ENCODE assay signal across 7 mouse cellular contexts in genomic region chr8:120489771-120490281, GRCm38 (mm10).
DNase-seq lines count a peak whose midpoint lies in the region; ATAC-seq lines count a peak whose summit lies in the region.

No protein-coding gene starts in this region.

- H3K4me1 ChIP-seq in kidney, embryonic 14.5 days (ENCODE audit: control insufficient read depth, insufficient read depth, low read length) = peaks cover 77% of the 10 kb centered on the region
- H3K4me1 ChIP-seq in midbrain, embryonic 16.5 days (ENCODE audit: control insufficient read depth, insufficient read depth, low read length) = peaks cover 65% of the 10 kb centered on the region

- no peaks in the 10 kb centered on the region; the same call in 1 of the 2 replicates for H3K27me3 ChIP-seq in kidney, embryonic 14.5 days (ENCODE audit: control insufficient read depth, insufficient read depth, low read length)
- H3K27me3 ChIP-seq in midbrain, embryonic 16.5 days (ENCODE audit: control insufficient read depth, insufficient read depth, low read depth, low read length) = no peaks in the 10 kb centered on the region

- H3K4me2 ChIP-seq in kidney, embryonic 14.5 days (replicated peaks; ENCODE audit: low read depth, low read length) = peak overlapping the region; percentile 95
- H3K4me2 ChIP-seq in midbrain, embryonic 16.5 days (ENCODE audit: low read length) = peak overlapping the region; percentile 89

- H3K9me3 ChIP-seq in kidney, embryonic 14.5 days (ENCODE audit: control insufficient read depth, low read length) = no peaks in the 10 kb centered on the region
- no peaks in the 10 kb centered on the region for H3K9me3 ChIP-seq in midbrain, embryonic 16.5 days (replicated peaks; ENCODE audit: control insufficient read depth, low read length, poor library complexity, severe bottlenecking)

- peak; percentile 54 for DNase-seq in A20 (ENCODE audit: low read depth, low spot score)
- peak; percentile 30 to 33 for DNase-seq in B cell, adult 2 months
- peak; percentile 85 for DNase-seq in fat pad, adult 2 months (ENCODE audit: extremely low read depth, low read depth, low spot score)
- no peak for DNase-seq in layer of hippocampus, postnatal 25 days (ENCODE audit: extremely low spot score in 1 of 2, low spot score in 1 of 2)
- DNase-seq in urinary bladder, postnatal 10 days (ENCODE audit: low spot score) = no peak

- ATAC-seq in kidney, embryonic 14.5 days (ENCODE audit: low FRiP score, low TSS enrichment) = no peak
- ATAC-seq in midbrain, embryonic 16.5 days = no peak

- H3K36me3 ChIP-seq in kidney, embryonic 14.5 days (ENCODE audit: control insufficient read depth, insufficient read depth, low read length) = no peaks in the 10 kb centered on the region
- no peaks in the 10 kb centered on the region for H3K36me3 ChIP-seq in midbrain, embryonic 16.5 days (ENCODE audit: control insufficient read depth, insufficient read depth, low read length)

- peak overlapping the region; percentile 88 for H3K9ac ChIP-seq in kidney, embryonic 14.5 days (ENCODE audit: low read depth, low read length)
- H3K9ac ChIP-seq in midbrain, embryonic 16.5 days (ENCODE audit: low read depth, low read length) = peak overlapping the region; percentile 94

- WGBS in kidney, embryonic 14.5 days = 4% methylated on average over 15 of the region's 15 CpGs
- 3% methylated on average over 15 of the region's 15 CpGs for WGBS in midbrain, embryonic 16.5 days

- peak overlapping the region; percentile 85 for H3K4me3 ChIP-seq in kidney, embryonic 14.5 days (ENCODE audit: low read length)
- peak overlapping the region; percentile 76 for H3K4me3 ChIP-seq in midbrain, embryonic 16.5 days (ENCODE audit: low read depth, low read length)

- H3K27ac ChIP-seq in kidney, embryonic 14.5 days (ENCODE audit: low read depth, low read length) = 0 out of 2 replicates have a peak overlapping the region, but pooled peaks have one; percentile 74
- peak overlapping the region; percentile 99 for H3K27ac ChIP-seq in midbrain, embryonic 16.5 days (ENCODE audit: low read length)

Comparison
In these comparisons a context has a peak if more than half of its experiments do, and no peak if none do; other contexts are left out.
1. DNase-seq: peak in A20 (single experiment), B cell, adult 2 months (2 of 2) and fat pad, adult 2 months (single experiment); none in layer of hippocampus, postnatal 25 days (0 of 2) and urinary bladder, postnatal 10 days (single experiment).